Mouse (Mus musculus): ENCODE measurements at regions not wholly inside any gene's neighbourhood (a gene's known extent, or its start where the extent isn't known, plus 50 kb on each side); places are given as distances from the start of the nearest gene placed in this dataset.

- ChIA-PET POLR2A (no interaction called here), CTCF (no interaction called here)
- ATAC-seq (no peak), DNase-seq (ENCODE audit: low read depth, low spot score) (no peak)
- H3K27me3 ChIP-seq: peaks cover 6% of the 10 kb centered on the region
- in situ Hi-C loops (cut with MboI; ENCODE audit: low pct_unique_long_range_greater_than_20kb): no loop called here
- TF ChIP-seq CTCF (IDR thresholded peaks at IDR 0.05): no peak
Measured at GRCm38 (mm10) chr9:46457945-46458344, 138.2 kb upstream of the 4931429L15Rik start.

DNA sequence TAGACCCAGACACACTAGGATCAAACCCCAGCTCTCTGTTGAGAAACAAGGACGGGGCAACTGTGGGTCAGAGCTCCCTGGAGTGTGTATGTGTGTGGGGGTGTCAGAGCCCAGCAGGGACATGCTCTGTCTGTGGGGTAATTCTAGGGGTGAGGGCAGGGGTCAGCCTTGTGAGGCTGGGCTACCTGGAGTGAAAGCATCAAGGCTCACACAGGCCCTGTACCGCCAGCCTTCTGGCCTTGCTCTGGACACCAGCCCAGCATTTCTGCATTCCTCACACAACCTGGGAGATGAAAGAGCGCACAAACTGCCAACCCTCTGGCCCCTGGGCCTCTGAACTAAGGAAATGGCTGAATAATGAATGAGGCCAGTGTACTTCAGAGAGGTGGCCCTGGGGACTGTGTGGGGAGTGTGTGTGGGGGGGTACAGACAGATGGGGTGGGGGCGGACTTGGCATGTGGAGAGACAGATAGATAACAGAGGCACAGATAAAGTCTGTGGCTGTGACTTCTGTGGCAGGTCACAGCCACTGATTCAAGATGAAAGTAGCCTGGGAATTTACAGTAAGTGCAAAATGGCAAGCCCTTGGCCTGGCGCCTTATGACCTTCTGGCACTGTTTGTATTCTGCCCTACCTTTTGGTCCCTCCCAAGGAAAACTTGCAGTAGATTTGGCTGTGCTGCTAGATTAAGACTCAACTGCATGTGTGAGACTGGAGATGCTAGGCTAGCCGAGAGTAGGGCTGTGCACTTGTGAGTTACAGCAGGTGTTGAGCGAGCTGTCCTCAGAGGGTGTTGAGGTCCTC is 135.2 kb upstream of the 4931429L15Rik start:
- ChIA-PET POLR2A (no interaction called here), CTCF (no interaction called here)
- in situ Hi-C loops (cut with MboI; ENCODE audit: low pct_unique_long_range_greater_than_20kb): no loop called here
- TF ChIP-seq CTCF (IDR thresholded peaks at IDR 0.05): no peak
- DNase-seq (ENCODE audit: low read depth, low spot score) (no peak), ATAC-seq (no peak)
- H3K27me3 ChIP-seq: peaks cover 12% of the 10 kb centered on the region

DNA sequence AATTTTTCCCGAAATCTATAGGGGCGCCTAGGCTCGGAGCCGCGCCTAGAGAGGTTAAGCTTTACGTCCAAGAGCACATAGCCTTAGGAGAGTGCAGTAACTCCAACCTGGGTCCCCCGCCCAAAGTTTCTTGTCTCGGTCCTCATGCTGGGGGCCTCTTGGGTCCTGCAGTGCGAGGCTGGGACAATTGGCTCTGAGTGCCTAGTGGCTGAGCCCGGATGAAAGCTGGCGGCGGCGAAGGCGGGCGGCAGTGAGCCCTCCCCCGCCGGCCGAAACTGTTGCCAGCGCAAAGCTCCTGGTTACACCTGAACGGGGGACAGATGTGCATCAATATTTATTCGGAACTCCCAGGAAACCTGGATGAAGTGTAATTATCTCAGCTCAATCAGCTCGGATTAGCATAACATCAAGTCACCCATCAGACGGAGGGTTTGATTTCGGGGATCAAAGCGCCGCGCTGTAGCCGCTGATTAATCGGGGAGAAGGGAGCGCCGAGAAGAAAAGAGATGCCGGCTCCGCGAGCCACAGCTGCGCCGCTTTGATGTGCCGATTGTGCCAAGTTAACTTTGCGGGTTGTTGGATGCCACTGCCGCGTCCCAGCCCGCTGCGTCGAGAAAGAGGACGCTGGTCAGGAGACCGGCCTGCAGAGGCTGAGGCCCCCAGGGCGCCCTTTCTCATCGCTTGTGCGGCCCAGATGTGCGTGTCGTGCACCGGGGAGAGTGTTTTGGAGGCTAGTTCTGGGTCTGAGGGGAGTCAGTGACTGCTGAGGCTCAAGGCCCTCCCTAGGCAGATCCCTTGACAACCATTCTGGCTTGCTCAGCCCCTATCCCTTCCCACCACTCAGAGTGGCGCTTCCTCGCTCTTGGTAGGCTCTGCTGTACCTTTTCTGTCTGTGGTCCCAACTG is 123.7 kb upstream of the 4931429L15Rik start:
- no peak for DNase-seq (ENCODE audit: low read depth, low spot score)
- ChIA-PET CTCF (no interaction called here), POLR2A (no interaction called here)
- H3K27me3 ChIP-seq: peaks cover 23% of the 10 kb centered on the region
- no peak for TF ChIP-seq CTCF (IDR thresholded peaks at IDR 0.05)
- in situ Hi-C loops (cut with MboI; ENCODE audit: low pct_unique_long_range_greater_than_20kb): no loop called here
- no peak for ATAC-seq

- peaks cover 22% of the 10 kb centered on the region for H3K27me3 ChIP-seq
- POLR2A ChIA-PET: no interaction called here
- CTCF ChIA-PET: no interaction called here
- no peak for TF ChIP-seq CTCF (IDR thresholded peaks at IDR 0.05)
- ATAC-seq (no peak), DNase-seq (ENCODE audit: low read depth, low spot score) (no peak)
- in situ Hi-C loops (cut with MboI; ENCODE audit: low pct_unique_long_range_greater_than_20kb): no loop called here
Measured at GRCm38 (mm10) chr9:46442739-46443181, 123.0 kb upstream of the 4931429L15Rik start.

- peaks cover 21% of the 10 kb centered on the region for H3K27me3 ChIP-seq
- CTCF ChIA-PET: no interaction called here
- in situ Hi-C loops (cut with MboI; ENCODE audit: low pct_unique_long_range_greater_than_20kb): no loop called here
- DNase-seq (ENCODE audit: low read depth, low spot score) (no peak), ATAC-seq (no peak)
- POLR2A ChIA-PET: no interaction called here
- no peak for TF ChIP-seq CTCF (IDR thresholded peaks at IDR 0.05)
Measured at GRCm38 (mm10) chr9:46440226-46440625, 120.4 kb upstream of the 4931429L15Rik start.

DNA sequence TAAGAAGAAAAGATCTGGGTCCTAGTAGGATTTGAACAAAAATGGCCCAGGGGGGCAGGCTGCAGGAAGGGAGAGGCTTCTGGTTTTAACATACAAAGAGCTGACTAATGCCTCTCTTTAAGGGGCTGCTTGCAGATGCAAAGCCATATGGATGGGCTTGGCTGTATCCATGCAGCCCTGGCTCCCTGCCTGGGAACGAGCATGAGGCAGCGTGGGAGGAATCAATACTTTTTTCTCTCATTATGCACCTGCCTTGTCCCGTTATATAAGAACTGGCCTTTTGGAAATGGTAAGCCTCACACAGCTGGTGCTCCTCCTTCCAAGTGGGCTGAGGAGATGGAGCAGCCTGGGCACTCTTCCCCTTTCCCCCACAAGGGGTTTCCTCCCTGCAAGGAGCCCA is 114.9 kb upstream of the 4931429L15Rik start:
- peaks cover 26% of the 10 kb centered on the region for H3K27me3 ChIP-seq
- in situ Hi-C loops (cut with MboI; ENCODE audit: low pct_unique_long_range_greater_than_20kb): no loop called here
- ChIA-PET POLR2A (no interaction called here), CTCF (no interaction called here)
- no peak for DNase-seq (ENCODE audit: low read depth, low spot score)
- no peak for TF ChIP-seq CTCF (IDR thresholded peaks at IDR 0.05)
- ATAC-seq: no peak

DNA sequence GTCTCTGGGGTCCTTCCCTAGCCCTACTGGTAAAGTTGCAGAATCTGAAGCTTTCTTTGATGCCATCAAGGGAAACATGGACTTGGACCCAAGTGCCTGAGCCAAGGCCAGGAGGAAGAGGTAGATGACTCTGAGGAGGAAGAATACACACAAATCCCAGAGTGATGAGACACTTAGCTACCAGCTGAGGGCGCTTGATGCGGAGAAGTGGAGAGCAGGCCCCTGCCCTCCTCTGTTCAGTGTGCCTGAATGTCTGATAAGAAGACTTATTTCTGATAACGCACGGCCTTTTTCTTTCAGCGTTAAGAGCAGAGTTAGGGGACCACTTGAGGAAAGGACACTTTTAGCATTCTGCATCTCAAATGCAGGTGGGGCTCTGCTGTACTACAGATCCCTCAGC is 113.9 kb upstream of the 4931429L15Rik start:
- TF ChIP-seq CTCF (IDR thresholded peaks at IDR 0.05): no peak
- no peak for DNase-seq (ENCODE audit: low read depth, low spot score)
- peaks cover 28% of the 10 kb centered on the region for H3K27me3 ChIP-seq
- in situ Hi-C loops (cut with MboI; ENCODE audit: low pct_unique_long_range_greater_than_20kb): no loop called here
- no peak for ATAC-seq
- ChIA-PET CTCF (no interaction called here), POLR2A (no interaction called here)

- TF ChIP-seq CTCF (IDR thresholded peaks at IDR 0.05): no peak
- ChIA-PET POLR2A (no interaction called here), CTCF (no interaction called here)
- H3K27me3 ChIP-seq: peaks cover 31% of the 10 kb centered on the region
- no peak for ATAC-seq
- DNase-seq (ENCODE audit: low read depth, low spot score): no peak
- in situ Hi-C loops (cut with MboI; ENCODE audit: low pct_unique_long_range_greater_than_20kb): no loop called here
Measured at GRCm38 (mm10) chr9:46431053-46431452, 111.3 kb upstream of the 4931429L15Rik start.

DNA sequence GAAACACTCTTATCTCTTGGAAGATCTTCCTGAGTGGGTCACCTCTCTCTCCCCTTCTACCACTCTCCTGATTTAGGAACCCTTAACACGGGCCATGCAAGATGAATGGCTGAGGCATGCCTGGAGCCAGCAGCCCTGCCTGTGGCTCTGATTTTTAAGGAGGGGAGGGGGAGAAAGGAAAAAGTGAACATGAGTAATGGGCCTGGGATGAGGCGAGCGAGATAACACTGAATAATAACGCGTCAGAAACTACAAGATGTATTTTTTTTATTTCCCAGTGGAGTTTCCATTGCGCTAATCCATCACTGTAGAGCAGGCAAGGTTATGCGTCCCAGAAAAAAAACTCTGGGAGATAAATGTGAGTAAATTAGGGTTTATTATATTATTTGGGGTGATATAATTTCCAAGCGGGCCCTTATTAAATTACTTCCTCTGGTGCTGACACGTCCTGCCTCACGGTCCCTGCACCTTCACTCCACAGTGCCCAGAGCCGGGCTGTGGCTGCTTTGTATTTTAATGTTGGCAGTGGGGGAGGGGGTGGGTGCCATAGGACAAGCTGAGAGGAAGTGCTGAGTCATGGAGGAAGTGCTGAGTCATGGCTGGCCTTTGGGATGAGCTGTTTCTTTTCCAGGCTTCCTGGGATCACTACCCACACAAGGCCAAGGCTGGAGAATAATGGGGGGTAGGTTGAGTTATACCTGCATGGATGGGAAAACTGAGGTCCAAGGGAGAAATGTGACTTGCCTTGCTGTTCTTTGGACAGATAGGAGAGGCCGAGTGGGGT is 103.6 kb upstream of the 4931429L15Rik start:
- no peak for TF ChIP-seq CTCF (IDR thresholded peaks at IDR 0.05)
- DNase-seq (ENCODE audit: low read depth, low spot score) (no peak), ATAC-seq (no peak)
- POLR2A ChIA-PET: no interaction called here
- peaks cover 13% of the 10 kb centered on the region for H3K27me3 ChIP-seq
- CTCF ChIA-PET: no interaction called here
- in situ Hi-C loops (cut with MboI; ENCODE audit: low pct_unique_long_range_greater_than_20kb): no loop called here

DNA sequence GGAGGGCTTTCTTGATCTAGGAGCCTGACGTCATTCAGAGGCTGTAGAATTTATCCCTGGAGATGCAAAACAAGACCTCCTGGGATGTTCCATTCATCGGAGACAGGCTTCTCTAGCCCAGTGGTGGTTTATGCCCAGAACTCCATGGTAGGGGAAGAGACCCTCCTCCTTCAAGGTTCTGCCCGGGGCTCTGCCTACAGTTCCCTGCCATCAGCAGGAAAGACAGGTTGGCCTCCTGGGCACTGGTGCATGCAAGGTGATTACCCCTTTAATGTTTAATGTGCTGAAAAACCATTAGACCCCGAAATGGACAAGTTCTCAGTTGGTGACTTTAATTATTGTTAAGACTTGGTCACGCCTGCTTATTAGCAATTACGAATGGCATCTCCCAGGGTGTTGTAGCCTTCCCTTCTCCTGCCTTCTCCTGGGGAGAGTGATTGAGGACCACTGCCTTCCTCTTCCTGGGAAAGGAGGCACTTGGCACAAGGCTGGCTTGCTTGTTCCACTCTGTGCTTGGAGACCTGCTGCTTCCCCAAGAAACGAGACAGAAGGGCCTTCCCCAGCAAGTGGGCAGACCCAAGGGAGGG is 102.0 kb upstream of the 4931429L15Rik start:
- DNase-seq (ENCODE audit: low read depth, low spot score): no peak
- ChIA-PET POLR2A (no interaction called here), CTCF (no interaction called here)
- no peak for ATAC-seq
- no peak for TF ChIP-seq CTCF (IDR thresholded peaks at IDR 0.05)
- H3K27me3 ChIP-seq: peaks cover 10% of the 10 kb centered on the region
- in situ Hi-C loops (cut with MboI; ENCODE audit: low pct_unique_long_range_greater_than_20kb): no loop called here
